Mouse (Mus musculus) ES-E14 (cell line): ENCODE measurements at regions not wholly inside any gene's neighbourhood (a gene's known extent, or its start where the extent isn't known, plus 50 kb on each side); places are given as distances from the start of the nearest gene placed in this dataset.

ENCODE experiments used
- DNase-seq: peaks from one replicate; pipeline ENCODE4 v3.0.0-alpha.2; 2013; ENCODE audit warnings: low read depth, low spot score
- H3K27ac ChIP-seq: 2 replicates; pipeline ENCODE4 v1.5.1; 2012; ENCODE audit warnings: low read depth, mild to moderate bottlenecking, low read length, moderate library complexity, mixed read lengths; ENCODE audit not compliant: poor library complexity, insufficient read depth, severe bottlenecking
- H3K36me3 ChIP-seq: 2 replicates; pipeline ENCODE4 v1.6.1; 2012; ENCODE audit warnings: mild to moderate bottlenecking, low read length, moderate library complexity, mixed read lengths; ENCODE audit not compliant: control insufficient read depth, poor library complexity, insufficient read depth, severe bottlenecking
- H3K4me1 ChIP-seq, 2 experiments: fragments of 150-350 bp in 1 of 2; sonication (generic) in 1 of 2; 2 replicates each; pipeline ENCODE4 v1.6.1; 2012; ENCODE audit warnings: low read length in 2 of 2, mild to moderate bottlenecking in 1 of 2, mixed read lengths in 1 of 2; ENCODE audit not compliant: control insufficient read depth in 2 of 2, insufficient read depth in 2 of 2, poor library complexity in 1 of 2
- H3K4me3 ChIP-seq, 2 experiments: fragments of 150-350 bp in 1 of 2; sonication (generic) in 1 of 2; 2 replicates each; pipeline ENCODE4 v1.5.1; 2012; ENCODE audit warnings: low read length in 2 of 2, low read depth in 1 of 2, mild to moderate bottlenecking in 1 of 2, mixed read lengths in 1 of 2; ENCODE audit not compliant: insufficient read depth in 1 of 2, poor library complexity in 1 of 2, severe bottlenecking in 1 of 2
- H3K9ac ChIP-seq: 2 replicates; pipeline ENCODE4 v1.6.1; 2012; ENCODE audit warnings: low read depth, mild to moderate bottlenecking, low read length, mixed read lengths; ENCODE audit not compliant: poor library complexity, insufficient read depth, severe bottlenecking
- H3K9me3 ChIP-seq: fragments of 150-350 bp; sonication (generic); 2 replicates; pipeline ENCODE4 v1.6.1; 2012; ENCODE audit warnings: low read depth, mild to moderate bottlenecking, low read length; ENCODE audit not compliant: control insufficient read depth, insufficient read depth
- CHD2 ChIP-seq: IDR thresholded peaks from 2 replicates; pipeline ENCODE4 v1.6.1; 2014; ENCODE audit warnings: mild to moderate bottlenecking, low read depth, low read length, inconsistent platforms
- HCFC1 ChIP-seq: IDR thresholded peaks from 2 replicates; pipeline ENCODE4 v1.6.1; 2012; ENCODE audit warnings: low read length, inconsistent platforms, borderline replicate concordance; ENCODE audit not compliant: insufficient read depth
- MAFK ChIP-seq: IDR thresholded peaks from 2 replicates; pipeline ENCODE4 v1.6.1; 2014; ENCODE audit warnings: mild to moderate bottlenecking, low read depth, low read length, inconsistent platforms; ENCODE audit not compliant: insufficient read depth
- ZC3H11A ChIP-seq: IDR thresholded peaks from 2 replicates; pipeline ENCODE4 v1.6.1; 2012; ENCODE audit warnings: low read depth, mild to moderate bottlenecking, inconsistent platforms, low read length, borderline replicate concordance
- ZNF384 ChIP-seq: IDR thresholded peaks from 2 replicates; pipeline ENCODE4 v1.6.1; 2012; ENCODE audit warnings: low read depth, low read length, inconsistent platforms
- in situ Hi-C, 2 experiments: fragments of 600-800 bp; cut with MboI; formaldehyde crosslinking; loops; one replicate each; pipeline ENCODE4 v1.15.1; 2025; ENCODE audit warnings: low sequenced_read_pairs in 2 of 2, inconsistent platforms in 1 of 2; ENCODE audit not compliant: unreplicated experiment in 2 of 2

DNA sequence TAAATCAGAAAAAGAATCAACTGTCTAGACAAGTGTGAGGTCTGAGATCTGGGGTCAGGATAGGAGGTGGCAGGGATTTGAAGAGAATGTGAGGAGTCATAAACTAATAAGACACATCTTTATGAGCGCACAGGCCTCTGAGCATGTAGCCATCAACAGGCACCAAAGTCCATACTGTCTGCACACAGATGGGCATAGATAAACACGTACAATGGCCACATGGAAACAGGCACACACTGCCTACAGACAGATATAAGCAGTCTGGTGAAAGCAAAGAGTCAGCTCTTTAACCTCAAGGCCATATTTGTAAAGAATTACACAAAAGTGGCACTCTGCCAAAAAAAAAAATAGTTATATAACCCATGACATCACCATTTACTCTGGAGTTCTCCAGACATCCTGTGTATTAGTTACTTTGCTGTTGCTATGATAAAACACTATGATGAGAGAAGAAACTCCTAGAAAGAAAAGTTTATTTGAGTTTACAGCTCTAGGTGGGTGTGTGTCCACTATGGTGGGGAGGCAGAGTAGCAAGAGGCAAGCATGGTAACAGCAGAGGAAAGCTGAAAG lies 101.4 kb downstream of the Adamts15 start:
- no peak overlapping the region for H3K27ac ChIP-seq
- no peak overlapping the region for H3K9ac ChIP-seq
- DNase-seq, result no peak
- in situ Hi-C loops, result no loop called here
- no peaks in the 10 kb centered on the region for H3K9me3 ChIP-seq
- TF ChIP-seq MAFK (no peak), CHD2 (no peak), ZNF384 (no peak), HCFC1 (no peak), ZC3H11A (no peak)
- no peaks in the 10 kb centered on the region for H3K4me1 ChIP-seq
- H3K36me3 ChIP-seq, result no peaks in the 10 kb centered on the region
- H3K4me3 ChIP-seq, result no peak overlapping the region

DNA sequence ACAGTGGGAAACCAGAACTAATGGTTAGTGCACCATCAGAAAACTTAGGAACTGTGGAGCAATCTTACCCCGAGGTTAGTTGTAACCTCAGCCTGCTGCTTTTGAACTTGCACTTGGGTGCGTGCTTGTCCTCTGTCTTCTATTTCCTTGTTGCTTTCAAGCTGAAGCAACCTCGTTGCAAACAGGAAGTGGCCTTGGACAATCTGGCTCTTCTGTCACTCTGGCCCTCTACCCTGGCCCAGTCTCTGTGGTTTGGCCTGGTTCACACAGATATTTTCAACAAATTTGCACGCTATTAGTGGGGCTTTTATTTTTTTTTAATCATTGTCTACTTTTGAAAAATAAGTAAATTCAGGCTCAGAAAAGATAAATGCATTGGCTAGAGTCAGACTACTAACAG lies 109.0 kb downstream of the Adamts15 start:
- no peak for DNase-seq
- no peak overlapping the region for H3K9ac ChIP-seq
- TF ChIP-seq CHD2 (no peak), MAFK (no peak), ZC3H11A (no peak), HCFC1 (no peak), ZNF384 (no peak)
- in situ Hi-C loops, result no loop called here
- no peaks in the 10 kb centered on the region for H3K9me3 ChIP-seq
- no peak overlapping the region for H3K27ac ChIP-seq
- H3K36me3 ChIP-seq, result no peaks in the 10 kb centered on the region
- no peak overlapping the region for H3K4me3 ChIP-seq
- H3K4me1 ChIP-seq, result no peaks in the 10 kb centered on the region

DNA sequence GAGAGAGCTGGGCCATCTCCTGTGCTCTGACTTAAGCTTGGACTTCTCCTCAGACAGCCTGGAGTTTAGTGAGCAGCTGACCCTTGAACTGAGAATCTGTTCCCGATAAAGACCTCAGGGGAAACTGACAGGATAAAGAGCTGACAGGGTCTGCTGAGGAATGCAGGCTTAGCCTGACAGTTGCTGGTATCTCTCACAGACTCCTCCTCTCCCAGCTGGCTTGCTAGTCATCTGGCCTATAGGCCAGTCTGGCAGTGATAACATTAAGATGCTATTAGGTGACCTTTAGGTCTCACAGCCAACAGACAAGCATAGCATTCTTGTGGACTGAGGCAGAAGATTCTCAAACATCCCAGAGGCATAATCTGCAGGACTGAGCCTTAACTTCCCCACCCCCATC lies 111.4 kb downstream of the Adamts15 start:
- Histone ChIP-seq H3K27ac (no peak overlapping the region), H3K4me1 (no peaks in the 10 kb centered on the region), H3K9me3 (no peaks in the 10 kb centered on the region), H3K4me3 (no peak overlapping the region), H3K9ac (no peak overlapping the region), H3K36me3 (no peaks in the 10 kb centered on the region)
- DNase-seq, result no peak
- in situ Hi-C loops, result no loop called here
- TF ChIP-seq CHD2, result no peak

DNA sequence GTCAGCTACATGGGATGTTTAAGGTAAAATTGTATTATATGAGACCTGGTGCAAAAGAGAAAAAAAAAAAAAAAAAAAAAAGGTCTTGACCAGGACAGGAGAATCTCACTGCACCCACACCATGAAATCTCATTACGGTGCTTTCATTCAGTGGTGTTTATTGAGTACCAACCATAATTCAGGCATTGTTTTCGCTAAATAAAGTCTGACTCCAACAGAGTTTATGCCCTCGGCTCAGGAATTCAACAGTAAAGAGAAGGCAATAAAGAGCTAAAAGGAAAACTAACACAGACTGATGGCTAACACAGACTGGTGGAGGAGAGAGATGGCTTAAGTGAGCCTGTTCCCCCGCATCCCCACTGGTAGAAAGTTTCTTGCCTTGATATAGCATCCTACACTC lies 112.0 kb downstream of the Adamts15 start:
- no peak overlapping the region for H3K27ac ChIP-seq
- no peak for DNase-seq
- H3K9ac ChIP-seq, result no peak overlapping the region
- no peak overlapping the region for H3K4me3 ChIP-seq
- no peaks in the 10 kb centered on the region for H3K4me1 ChIP-seq
- in situ Hi-C loops, result no loop called here
- H3K36me3 ChIP-seq, result no peaks in the 10 kb centered on the region
- no peaks in the 10 kb centered on the region for H3K9me3 ChIP-seq
- TF ChIP-seq ZC3H11A, result no peak
- TF ChIP-seq HCFC1, result no peak
- no peak for TF ChIP-seq ZNF384
- TF ChIP-seq MAFK, result no peak
- TF ChIP-seq CHD2, result no peak

DNA sequence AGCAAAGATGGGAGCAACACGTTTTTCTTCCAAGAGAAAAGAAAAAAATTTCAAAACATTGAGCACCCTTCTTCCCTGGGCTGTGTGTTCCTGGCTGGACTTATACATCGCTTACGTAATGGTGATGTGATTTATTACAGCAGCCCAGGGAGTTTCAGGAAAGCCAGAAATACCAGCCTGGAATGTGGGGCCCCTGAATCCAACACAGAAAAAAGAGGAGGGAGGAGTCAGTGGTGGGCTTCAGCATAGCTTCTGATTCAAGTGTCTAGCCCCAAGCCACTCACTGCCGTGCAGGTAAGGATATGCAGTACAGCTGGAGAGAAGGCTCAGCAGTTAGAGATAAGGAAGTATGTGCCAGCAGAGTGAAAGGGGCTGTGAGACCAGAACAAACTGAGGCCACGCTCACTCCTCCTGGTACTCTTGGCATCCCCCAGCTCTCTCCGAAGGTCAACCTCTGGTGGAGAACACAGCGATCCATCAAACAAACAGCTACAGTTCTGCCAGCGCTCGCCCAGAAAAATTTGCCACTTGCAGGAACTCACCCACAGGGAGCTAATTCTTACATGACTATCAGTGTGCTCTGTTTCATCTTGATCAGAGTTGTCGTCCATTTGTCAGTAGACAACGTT lies 113.3 kb downstream of the Adamts15 start:
- TF ChIP-seq CHD2, result no peak
- no peak for TF ChIP-seq ZNF384
- TF ChIP-seq ZC3H11A, result no peak
- TF ChIP-seq MAFK, result no peak
- TF ChIP-seq HCFC1, result no peak
- DNase-seq, result no peak
- Histone ChIP-seq H3K27ac (peak overlapping the region; percentile 30; the same call in 1 of the 2 replicates), H3K4me1 (no peaks in the 10 kb centered on the region), H3K9ac (no peak overlapping the region), H3K9me3 (no peaks in the 10 kb centered on the region), H3K36me3 (no peaks in the 10 kb centered on the region), H3K4me3 (no peak overlapping the region)
- in situ Hi-C loops, result no loop called here
